Mouse (Mus musculus) forebrain, embryonic 11.5 days (tissue): Measurements from ENCODE around the gene Usp25. TPM values are rescaled to one million over a fixed set of nuclear protein-coding genes. Genes with fewer than 3 reads are reported as not detected.

Experiments used
- ATAC-seq: fragments of 200-750 bp; cut with Nextera tagmentation; replicated peaks from 2 replicates; pipeline ENCODE4 v1.8.0; 2017; ENCODE audit warnings: moderate TSS enrichment; ENCODE audit not compliant: low FRiP score
- DNase-seq: peaks from one replicate; pipeline ENCODE4 v3.0.0-alpha.2; 2017; ENCODE audit warnings: low spot score
- H3K27ac ChIP-seq: fragments of 300-500 bp; sonication (generic); 2 replicates; pipeline ENCODE4 v1.5.1; 2014; ENCODE audit warnings: low read depth, low read length
- H3K27me3 ChIP-seq: fragments of 300-500 bp; sonication (generic); 2 replicates; pipeline ENCODE4 v1.6.1; 2014; ENCODE audit warnings: mild to moderate bottlenecking, low read length, mixed read lengths; ENCODE audit not compliant: control insufficient read depth, insufficient read depth
- H3K36me3 ChIP-seq: fragments of 300-500 bp; sonication (generic); 2 replicates; pipeline ENCODE4 v1.6.1; 2014; ENCODE audit warnings: mild to moderate bottlenecking, low read length, moderate library complexity, mixed read lengths; ENCODE audit not compliant: control insufficient read depth, insufficient read depth
- H3K4me1 ChIP-seq: fragments of 300-500 bp; sonication (generic); replicated peaks from 2 replicates; pipeline ENCODE4 v1.6.1; 2014; ENCODE audit warnings: low read length, mixed read lengths; ENCODE audit not compliant: control insufficient read depth, insufficient read depth
- H3K4me2 ChIP-seq: fragments of 300-500 bp; sonication (generic); 2 replicates; pipeline ENCODE4 v1.6.1; 2014; ENCODE audit warnings: low read depth, mild to moderate bottlenecking, low read length, moderate library complexity, mixed read lengths; ENCODE audit not compliant: severe bottlenecking
- H3K4me3 ChIP-seq: fragments of 300-500 bp; sonication (generic); 2 replicates; pipeline ENCODE4 v1.5.1; 2014; ENCODE audit warnings: low read depth, low read length
- H3K9ac ChIP-seq: fragments of 300-500 bp; sonication (generic); 2 replicates; pipeline ENCODE4 v1.6.1; 2014; ENCODE audit warnings: low read length
- H3K9me3 ChIP-seq: fragments of 300-500 bp; sonication (generic); 2 replicates; pipeline ENCODE4 v1.6.1; 2016; ENCODE audit warnings: low read length, mixed read lengths; ENCODE audit not compliant: control insufficient read depth
- WGBS: fragments of 180-500 bp; shearing (Covaris S2); extraction: QIAGEN DNeasy Blood & Tissue Kit; methylation state at CpG from one replicate; pipeline ENCODE4 v1.1.7; 2014; 5-methylcytosine and 5-hydroxymethylcytosine counted together
- polyA plus RNA-seq: library from polyadenylated mRNA; unstranded; fragments of >200 nt; fragmentation: Nextera tagmentation; extraction: Ambion mirVana; gene quantifications from 2 replicates; pipeline ENCODE4 v1.2.1, GENCODE M21; 2014

Gene Usp25
- polyA plus RNA-seq, 1 experiment from 2014 or later = 31.3 TPM

GRCm38 (mm10) chr16:77027976-77028686, 14.6 kb downstream of the Usp25 start:
- Histone ChIP-seq H3K9me3 (peaks cover 3% of the 10 kb centered on the region; the same call in 1 of the 2 replicates), H3K4me3 (no peak overlapping the region), H3K27me3 (no peaks in the 10 kb centered on the region), H3K4me2 (no peak overlapping the region), H3K9ac (no peak overlapping the region), H3K27ac (no peak overlapping the region), H3K36me3 (no peaks in the 10 kb centered on the region), H3K4me1 (no peaks in the 10 kb centered on the region)
- ATAC-seq (no peak), DNase-seq (no peak)
- WGBS = 85% methylated on average over 14 of the region's 14 CpGs

DNA sequence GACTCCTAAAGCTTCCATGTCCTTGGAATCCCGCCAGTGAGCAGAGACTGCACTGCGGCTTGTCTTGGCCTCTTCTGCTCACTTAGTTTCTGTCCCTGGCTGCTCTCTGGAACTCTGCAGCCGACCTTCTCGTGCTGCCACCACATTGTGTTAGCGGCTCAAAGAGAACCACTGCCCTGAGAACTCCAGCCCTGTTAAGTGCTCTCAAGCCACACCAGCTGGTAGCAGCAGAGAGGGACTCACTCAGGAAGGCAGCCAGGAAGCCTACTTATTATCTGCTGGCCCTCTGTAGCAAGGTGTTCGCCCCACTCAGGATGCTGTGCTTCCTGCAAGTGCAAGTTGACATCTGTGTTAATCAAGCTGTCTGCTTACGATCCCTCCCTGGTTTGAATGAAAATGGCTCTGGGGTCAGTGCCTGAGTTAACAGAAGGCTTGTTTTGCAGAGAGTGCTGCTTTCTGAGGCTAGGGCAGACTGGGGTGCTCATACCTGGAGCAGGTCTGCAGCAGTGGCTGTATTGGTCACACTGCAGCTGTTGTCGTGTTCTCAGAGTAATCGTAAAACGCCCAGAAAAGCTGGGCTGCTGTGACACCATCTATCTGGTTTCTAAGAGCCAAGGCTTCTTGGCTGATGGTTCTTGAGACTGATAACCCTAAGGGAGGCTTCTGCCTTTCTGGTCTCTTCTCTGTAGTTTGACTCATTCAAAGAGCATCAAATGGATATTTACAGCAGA, 15.3 kb downstream of the Usp25 start:
- no peak for DNase-seq
- WGBS = 81% methylated on average over 10 of the region's 10 CpGs
- Histone ChIP-seq H3K9me3 (peaks cover 3% of the 10 kb centered on the region; the same call in 1 of the 2 replicates), H3K4me2 (no peak overlapping the region), H3K4me1 (no peaks in the 10 kb centered on the region), H3K36me3 (no peaks in the 10 kb centered on the region), H3K4me3 (no peak overlapping the region), H3K27ac (no peak overlapping the region), H3K27me3 (no peaks in the 10 kb centered on the region), H3K9ac (no peak overlapping the region)
- no peak for ATAC-seq

DNA sequence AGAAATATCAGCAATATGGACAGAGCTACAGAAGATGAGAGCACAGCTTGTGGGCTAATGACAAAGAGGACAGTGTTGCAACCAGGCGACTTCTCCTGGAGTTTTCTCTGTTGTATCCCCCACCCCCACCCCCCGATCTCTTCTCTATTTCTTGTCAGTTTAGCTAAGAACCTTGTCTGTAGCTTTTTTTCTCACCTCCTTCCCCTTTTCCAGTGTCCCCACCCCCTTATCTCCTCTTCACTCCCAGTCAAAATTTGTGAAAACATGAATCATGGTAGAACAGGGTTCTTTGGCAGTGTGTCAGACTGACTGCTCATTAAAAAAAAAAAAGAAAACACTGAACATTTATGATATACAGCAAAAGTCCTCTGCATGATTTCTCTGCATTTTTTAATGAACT, 16.9 kb downstream of the Usp25 start:
- H3K36me3 ChIP-seq = no peaks in the 10 kb centered on the region
- no peaks in the 10 kb centered on the region for H3K4me1 ChIP-seq
- H3K4me2 ChIP-seq = no peak overlapping the region
- no peak for DNase-seq
- no peaks in the 10 kb centered on the region for H3K27me3 ChIP-seq
- no peak overlapping the region for H3K9ac ChIP-seq
- ATAC-seq = no peak
- H3K9me3 ChIP-seq = no peaks in the 10 kb centered on the region
- no peak overlapping the region for H3K4me3 ChIP-seq
- no peak overlapping the region for H3K27ac ChIP-seq
- WGBS = 75% methylated on average over 2 of the region's 2 CpGs

DNA sequence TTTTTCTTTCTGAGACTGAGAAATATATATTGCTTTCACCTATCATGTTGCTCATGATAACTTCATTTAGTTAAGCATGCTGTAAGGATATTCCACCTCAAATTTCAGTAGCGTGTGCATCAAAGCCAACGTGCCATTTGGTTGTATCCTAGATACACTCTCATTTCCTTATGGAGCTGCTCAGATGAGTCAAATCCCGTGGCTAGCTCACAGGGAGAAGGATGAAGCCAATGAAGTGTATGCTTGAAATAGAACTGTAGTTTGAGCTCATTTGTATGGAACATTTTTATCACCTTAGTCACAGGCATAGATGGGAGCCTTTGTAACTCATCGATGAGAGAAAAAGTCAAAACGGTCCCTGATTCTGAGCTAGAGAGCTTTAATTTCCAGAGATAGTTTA, 20.8 kb downstream of the Usp25 start:
- ATAC-seq = no peak
- Histone ChIP-seq H3K27ac (no peak overlapping the region), H3K9me3 (no peaks in the 10 kb centered on the region), H3K27me3 (no peaks in the 10 kb centered on the region), H3K9ac (no peak overlapping the region), H3K4me1 (no peaks in the 10 kb centered on the region), H3K4me3 (no peak overlapping the region), H3K4me2 (no peak overlapping the region), H3K36me3 (0 out of 2 replicates have a peak, but pooled peaks cover 4% of the 10 kb centered on the region)
- DNase-seq = no peak
- WGBS = 90% methylated on average over 5 of the region's 5 CpGs

- H3K36me3 ChIP-seq = 0 out of 2 replicates have a peak, but pooled peaks cover 4% of the 10 kb centered on the region
- no peak overlapping the region for H3K4me3 ChIP-seq
- WGBS = 92% methylated on average over 8 of the region's 8 CpGs
- no peaks in the 10 kb centered on the region for H3K9me3 ChIP-seq
- no peak for ATAC-seq
- H3K4me1 ChIP-seq = no peaks in the 10 kb centered on the region
- no peak overlapping the region for H3K4me2 ChIP-seq
- H3K9ac ChIP-seq = no peak overlapping the region
- no peak for DNase-seq
- H3K27me3 ChIP-seq = no peaks in the 10 kb centered on the region
- no peak overlapping the region for H3K27ac ChIP-seq
Measured at GRCm38 (mm10) chr16:77034751-77035150, 21.2 kb downstream of the Usp25 start.

GRCm38 (mm10) chr16:77041573-77041972, 28.1 kb downstream of the Usp25 start:
- Histone ChIP-seq H3K9ac (no peak overlapping the region), H3K4me2 (no peak overlapping the region), H3K27ac (no peak overlapping the region), H3K27me3 (no peaks in the 10 kb centered on the region), H3K4me1 (no peaks in the 10 kb centered on the region), H3K9me3 (no peaks in the 10 kb centered on the region), H3K36me3 (0 out of 2 replicates have a peak, but pooled peaks cover 4% of the 10 kb centered on the region), H3K4me3 (no peak overlapping the region)
- no peak for ATAC-seq
- WGBS = 90% methylated on average over 5 of the region's 5 CpGs
- DNase-seq = no peak

GRCm38 (mm10) chr16:77043499-77043898, 30.0 kb downstream of the Usp25 start:
- ATAC-seq (no peak), DNase-seq (no peak)
- H3K27ac ChIP-seq = no peak overlapping the region
- no peaks in the 10 kb centered on the region for H3K27me3 ChIP-seq
- no peak overlapping the region for H3K4me3 ChIP-seq
- H3K9me3 ChIP-seq = no peaks in the 10 kb centered on the region
- H3K36me3 ChIP-seq = 0 out of 2 replicates have a peak, but pooled peaks cover under 1% of the 10 kb centered on the region
- 92% methylated on average over 5 of the region's 5 CpGs for WGBS
- no peak overlapping the region for H3K9ac ChIP-seq
- H3K4me2 ChIP-seq = no peak overlapping the region
- no peaks in the 10 kb centered on the region for H3K4me1 ChIP-seq

GRCm38 (mm10) chr16:77054184-77054583, 40.7 kb downstream of the Usp25 start:
- H3K4me1 ChIP-seq = no peaks in the 10 kb centered on the region; the same call in 1 of the 2 replicates
- no peak overlapping the region for H3K9ac ChIP-seq
- no peaks in the 10 kb centered on the region for H3K27me3 ChIP-seq
- H3K36me3 ChIP-seq = no peaks in the 10 kb centered on the region; the same call in 1 of the 2 replicates
- DNase-seq (no peak), ATAC-seq (no peak)
- H3K4me2 ChIP-seq = no peak overlapping the region
- H3K27ac ChIP-seq = no peak overlapping the region
- H3K9me3 ChIP-seq = no peaks in the 10 kb centered on the region
- 96% methylated on average over 2 of the region's 2 CpGs for WGBS
- H3K4me3 ChIP-seq = no peak overlapping the region
